Mouse (Mus musculus) cerebellum, adult 2 months (tissue): Measurements from ENCODE around the gene Fam129a.

Experiments used
- CTCF ChIP-seq: fragments of 200-500 bp; IDR thresholded peaks from 2 replicates; pipeline ENCODE4 v1.5.1; 2011; ENCODE audit warnings: low read depth, mild to moderate bottlenecking, control low read depth, low read length, moderate library complexity, borderline replicate concordance; ENCODE audit not compliant: insufficient read depth
- POLR2A ChIP-seq: fragments of 200-500 bp; IDR thresholded peaks from 2 replicates; pipeline ENCODE4 v1.6.1; 2011; ENCODE audit warnings: low read length, control low read depth, borderline replicate concordance; ENCODE audit not compliant: insufficient read depth

DNA sequence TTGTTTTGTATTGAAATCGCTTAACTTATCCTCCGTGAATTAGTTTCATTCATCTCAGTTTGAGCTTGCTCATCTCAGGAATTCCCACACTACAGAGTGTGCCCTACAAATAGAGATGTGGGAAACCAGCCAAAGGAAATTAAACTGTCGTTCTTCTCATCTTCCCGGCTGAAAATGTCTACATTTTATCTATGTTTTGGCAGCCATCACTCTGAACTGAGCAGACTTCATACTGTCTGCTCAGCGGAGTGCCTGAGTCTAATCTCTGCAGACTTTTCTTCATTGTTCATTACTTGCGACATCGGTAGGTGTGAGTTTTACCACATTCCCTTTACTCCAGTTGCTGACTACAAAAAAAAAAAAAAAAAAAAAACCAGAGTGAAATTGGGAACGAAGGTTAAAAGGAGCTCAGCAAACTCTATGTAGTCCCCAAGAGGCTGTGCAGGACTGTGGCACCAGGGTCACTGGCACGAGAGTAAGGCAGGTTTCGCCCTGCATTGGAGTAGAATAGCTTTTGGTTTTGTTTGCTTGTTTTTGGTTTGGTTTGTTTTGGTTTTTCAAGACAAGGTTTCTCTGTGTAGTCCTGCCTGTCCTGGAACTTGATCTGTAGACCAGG is 43.4 kb downstream of the Fam129a start:
- no peak for TF ChIP-seq POLR2A
- TF ChIP-seq CTCF = no peak
